In genomic region chr11:79339234-79339807, GRCm38 (mm10) we compare ENCODE assay signal across 8 mouse cellular contexts. TPM values are rescaled to one million over a fixed set of nuclear protein-coding genes. Genes with fewer than 3 reads are reported as not detected.
DNase-seq lines count a peak whose midpoint lies in the region; ATAC-seq and TF ChIP-seq lines count a peak whose summit lies in the region.

TSS of gene Nf1 (plus strand) at chr11:79339693.

- no peaks in the 10 kb centered on the region for H3K27me3 ChIP-seq in embryonic facial prominence, embryonic 13.5 days
- H3K27me3 ChIP-seq in heart, adult 2 months (ENCODE audit: control insufficient read depth, insufficient read depth, low read length), result no peaks in the 10 kb centered on the region
- H3K27me3 ChIP-seq in limb, embryonic 13.5 days, result no peaks in the 10 kb centered on the region
- no peaks in the 10 kb centered on the region for H3K27me3 ChIP-seq in midbrain, embryonic 16.5 days (ENCODE audit: control insufficient read depth, insufficient read depth, low read depth, low read length)

- intact Hi-C loops in heart, adult 2 months (cut with DNase I), result loop anchor here (5.0 kb wide), 1 partner anchor 58 kb away; no protein-coding TSS in a partner anchor

- TF ChIP-seq POLR2A in heart, adult 2 months (IDR thresholded peaks at IDR 0.05; ENCODE audit: insufficient read depth, low read depth, low read length), result peak; percentile 73

- no peaks in the 10 kb centered on the region for H3K79me2 ChIP-seq in heart, adult 2 months (replicated peaks; ENCODE audit: control insufficient read depth, insufficient read depth, low read length)

- peak; percentile 99 for DNase-seq in 3134 (ENCODE audit: extremely low read depth, insufficient read length, low spot score)
- peak; percentile 97 for DNase-seq in adrenal gland, postnatal 36 days
- DNase-seq in heart, adult 2 months, result peak; percentile 94 to 95
- peak; percentile 93 to 95 for DNase-seq in kidney, adult 8-10 months
- DNase-seq in spleen, postnatal 10 days (ENCODE audit: low spot score in 2 of 2), result peak; percentile 82 to 89

- peak within 1 kb of the TSS; percentile 90 for H3K4me3 ChIP-seq in embryonic facial prominence, embryonic 13.5 days
- H3K4me3 ChIP-seq in heart, adult 2 months, result peak within 1 kb of the TSS; percentile 80
- H3K4me3 ChIP-seq in limb, embryonic 13.5 days, result peak within 1 kb of the TSS; percentile 89
- H3K4me3 ChIP-seq in midbrain, embryonic 16.5 days (ENCODE audit: low read depth, low read length), result peak within 1 kb of the TSS; percentile 96

- peaks cover 5% of the 10 kb centered on the region; the same call in 1 of the 2 replicates for H3K9me3 ChIP-seq in embryonic facial prominence, embryonic 13.5 days
- no peaks in the 10 kb centered on the region for H3K9me3 ChIP-seq in limb, embryonic 13.5 days
- H3K9me3 ChIP-seq in midbrain, embryonic 16.5 days (replicated peaks; ENCODE audit: control insufficient read depth, low read length, poor library complexity, severe bottlenecking), result peaks cover 2% of the 10 kb centered on the region; the same call in 1 of the 2 replicates

- peak; percentile 92 for ATAC-seq in embryonic facial prominence, embryonic 13.5 days (ENCODE audit: insufficient number of reproducible peaks, insufficient read depth, low FRiP score, low TSS enrichment, low read depth)
- peak; percentile 95 for ATAC-seq in limb, embryonic 13.5 days (ENCODE audit: low FRiP score, low read depth)
- peak; percentile 96 for ATAC-seq in midbrain, embryonic 16.5 days

- H3K36me3 ChIP-seq in embryonic facial prominence, embryonic 13.5 days, result no peaks in the 10 kb centered on the region; the same call in 1 of the 2 replicates
- H3K36me3 ChIP-seq in heart, adult 2 months (ENCODE audit: control insufficient read depth, insufficient read depth, low read length), result 0 out of 2 replicates have a peak, but pooled peaks cover 2% of the 10 kb centered on the region
- H3K36me3 ChIP-seq in limb, embryonic 13.5 days, result peaks cover 10% of the 10 kb centered on the region
- H3K36me3 ChIP-seq in midbrain, embryonic 16.5 days (ENCODE audit: control insufficient read depth, insufficient read depth, low read length), result no peaks in the 10 kb centered on the region

- peak within 1 kb of the TSS; percentile 93 for H3K27ac ChIP-seq in embryonic facial prominence, embryonic 13.5 days
- H3K27ac ChIP-seq in heart, adult 2 months, result peak within 1 kb of the TSS; percentile 98
- peak within 1 kb of the TSS; percentile 93 for H3K27ac ChIP-seq in limb, embryonic 13.5 days
- peak within 1 kb of the TSS; percentile 96 for H3K27ac ChIP-seq in midbrain, embryonic 16.5 days (ENCODE audit: low read length)

- no peak for TF ChIP-seq CTCF in heart, adult 2 months (IDR thresholded peaks at IDR 0.05)

- TF ChIP-seq EP300 in heart, adult 2 months (IDR thresholded peaks at IDR 0.05; ENCODE audit: insufficient read depth, low read depth, low read length), result 0 out of 2 replicates have a peak, but pooled peaks have one; percentile 29

- H3K4me2 ChIP-seq in embryonic facial prominence, embryonic 13.5 days, result peak within 1 kb of the TSS; percentile 76
- H3K4me2 ChIP-seq in limb, embryonic 13.5 days (replicated peaks), result peak within 1 kb of the TSS; percentile 86
- H3K4me2 ChIP-seq in midbrain, embryonic 16.5 days (ENCODE audit: low read length), result peak within 1 kb of the TSS; percentile 86

- peak within 1 kb of the TSS; percentile 95 for H3K9ac ChIP-seq in embryonic facial prominence, embryonic 13.5 days
- H3K9ac ChIP-seq in heart, adult 2 months (ENCODE audit: low read depth, low read length), result peak within 1 kb of the TSS; percentile 97
- peak within 1 kb of the TSS; percentile 98 for H3K9ac ChIP-seq in limb, embryonic 13.5 days
- peak within 1 kb of the TSS; percentile 98 for H3K9ac ChIP-seq in midbrain, embryonic 16.5 days (ENCODE audit: low read depth, low read length)

- H3K4me1 ChIP-seq in embryonic facial prominence, embryonic 13.5 days, result peaks cover 19% of the 10 kb centered on the region
- H3K4me1 ChIP-seq in heart, adult 2 months (ENCODE audit: control insufficient read depth, insufficient read depth, low read length), result peaks cover 6% of the 10 kb centered on the region
- peaks cover 20% of the 10 kb centered on the region for H3K4me1 ChIP-seq in limb, embryonic 13.5 days
- H3K4me1 ChIP-seq in midbrain, embryonic 16.5 days (ENCODE audit: control insufficient read depth, insufficient read depth, low read length), result peaks cover 12% of the 10 kb centered on the region

- under 1% methylated on average over 39 of the region's 49 CpGs for WGBS in embryonic facial prominence, embryonic 13.5 days
- WGBS in heart, adult 2 months, result 2% methylated on average over 48 of the region's 49 CpGs
- under 1% methylated on average over 47 of the region's 49 CpGs for WGBS in limb, embryonic 13.5 days
- 0% methylated on average over 40 of the region's 49 CpGs for WGBS in midbrain, embryonic 16.5 days

RNA-seq across cellular contexts. Expression of gene Nf1, which starts in this region (rescaled TPM):
- 10 to 100 TPM; 60.4 to 69.7 TPM for total RNA-seq in adrenal gland, postnatal 36 days (2021)
- 7.8 and 8.6 TPM in 2 replicates for polyA plus RNA-seq in embryonic facial prominence, embryonic 13.5 days (2015; fragmentation: Nextera tagmentation; extraction: Ambion mirVana)
- total RNA-seq in heart, adult 2 months (2021), result 10 to 100 TPM; 30.5 to 30.9 TPM
- 8.5 and 13.5 TPM in 2 replicates for polyA plus RNA-seq in heart, adult 2 months (2012; rRNA removed)
- 7.9 and 8.9 TPM in 2 replicates for polyA plus RNA-seq in limb, embryonic 13.5 days (2015; fragmentation: Nextera tagmentation; extraction: Ambion mirVana)
- polyA plus RNA-seq in midbrain, embryonic 16.5 days (2015; fragmentation: Nextera tagmentation; extraction: Ambion mirVana), result 4.7 and 5.8 TPM in 2 replicates

Comparison
In these comparisons a context has a peak if more than half of its experiments do, and no peak if none do; other contexts are left out.
1. Peak in every context shown above with its lines: DNase-seq, ATAC-seq, H3K4me3 ChIP-seq and H3K27ac ChIP-seq.